Mouse (Mus musculus): ENCODE results near the gene Hip1r.

GRCm38 (mm10) chr5:124046741-124047401, 73.4 kb downstream of the Hip1r start:
- TF ChIP-seq CTCF (IDR thresholded peaks at IDR 0.05; ENCODE audit: control insufficient read depth, insufficient read depth, low read length) (no peak), POLR2A (IDR thresholded peaks at IDR 0.05; ENCODE audit: borderline replicate concordance, control insufficient read depth, low read depth, low read length) (no peak)

Measured in bone marrow, adult 2 months (tissue).